Mouse (Mus musculus) stomach, embryonic 15.5 days (tissue): ENCODE results near the gene Slc30a1. TPM values are rescaled to one million over a fixed set of nuclear protein-coding genes. Genes with fewer than 3 reads are reported as not detected.

Source experiments
- ATAC-seq: fragments of 200-750 bp; cut with Nextera tagmentation; 2 replicates; pipeline ENCODE4 v1.8.0; 2017; ENCODE audit warnings: low read depth, moderate number of reproducible peaks, moderate TSS enrichment; ENCODE audit not compliant: insufficient read depth, low FRiP score
- H3K27ac ChIP-seq: fragments of 300-500 bp; sonication (generic); 2 replicates; pipeline ENCODE4 v1.5.1; 2015; ENCODE audit warnings: mild to moderate bottlenecking, inconsistent platforms
- H3K27me3 ChIP-seq: fragments of 300-500 bp; sonication (generic); replicated peaks from 2 replicates; pipeline ENCODE4 v1.6.1; 2015; ENCODE audit warnings: inconsistent platforms
- H3K36me3 ChIP-seq: fragments of 300-500 bp; sonication (generic); 2 replicates; pipeline ENCODE4 v1.6.1; 2015; ENCODE audit warnings: inconsistent platforms
- H3K4me1 ChIP-seq: fragments of 300-500 bp; sonication (generic); 2 replicates; pipeline ENCODE4 v1.6.1; 2015; ENCODE audit warnings: inconsistent platforms
- H3K4me2 ChIP-seq: fragments of 300-500 bp; sonication (generic); 2 replicates; pipeline ENCODE4 v1.6.1; 2015; ENCODE audit warnings: mild to moderate bottlenecking, inconsistent platforms
- H3K4me3 ChIP-seq: fragments of 300-500 bp; sonication (generic); replicated peaks from 2 replicates; pipeline ENCODE4 v1.5.1; 2015; ENCODE audit warnings: inconsistent platforms
- H3K9ac ChIP-seq: fragments of 300-500 bp; sonication (generic); 2 replicates; pipeline ENCODE4 v1.6.1; 2015; ENCODE audit warnings: inconsistent platforms
- H3K9me3 ChIP-seq: fragments of 300-500 bp; sonication (generic); 2 replicates; pipeline ENCODE4 v1.6.1; 2016; ENCODE audit warnings: inconsistent platforms
- WGBS: fragments of 180-500 bp; shearing (Covaris S2); methylation state at CpG from one replicate; pipeline ENCODE4 v1.1.7; 2015; 5-methylcytosine and 5-hydroxymethylcytosine counted together
- polyA plus RNA-seq: library from polyadenylated mRNA; unstranded; fragments of >200 nt; fragmentation: Nextera tagmentation; extraction: Ambion mirVana; gene quantifications from 2 replicates; pipeline ENCODE4 v1.2.1, GENCODE M21; 2015

The Slc30a1 gene
- polyA plus RNA-seq, 1 experiment from 2014 or later: 4.5 TPM

- H3K27me3 ChIP-seq: no peaks in the 10 kb centered on the region
- H3K4me1 ChIP-seq: peaks cover 36% of the 10 kb centered on the region
- peak overlapping the region; percentile 93 for H3K27ac ChIP-seq
- peaks cover 8% of the 10 kb centered on the region for H3K36me3 ChIP-seq
- WGBS: under 1% methylated on average over 27 of the region's 43 CpGs
- H3K9ac ChIP-seq: peak overlapping the region; percentile 90
- no peaks in the 10 kb centered on the region for H3K9me3 ChIP-seq
- ATAC-seq: peak; percentile 51
- peak overlapping the region; percentile 96 for H3K4me3 ChIP-seq
- peak overlapping the region; percentile 91 for H3K4me2 ChIP-seq
These were observed 854 bp downstream of the Slc30a1 start for GRCm38 (mm10) chr1:191907431-191907810.

- no peak for ATAC-seq
- H3K36me3 ChIP-seq: peaks cover 8% of the 10 kb centered on the region
- no peaks in the 10 kb centered on the region for H3K27me3 ChIP-seq
- peak overlapping the region; percentile 91 for H3K4me2 ChIP-seq
- WGBS: 87% methylated on average over 15 of the region's 15 CpGs
- no peak overlapping the region for H3K9ac ChIP-seq
- no peaks in the 10 kb centered on the region for H3K9me3 ChIP-seq
- H3K4me1 ChIP-seq: peaks cover 36% of the 10 kb centered on the region
- no peak overlapping the region; the same call in 1 of the 2 replicates for H3K4me3 ChIP-seq
- H3K27ac ChIP-seq: no peak overlapping the region
These were observed 2.3 kb downstream of the Slc30a1 start for GRCm38 (mm10) chr1:191908906-191909305.

- H3K4me1 ChIP-seq: peaks cover 36% of the 10 kb centered on the region
- H3K9ac ChIP-seq: no peak overlapping the region
- H3K9me3 ChIP-seq: no peaks in the 10 kb centered on the region
- H3K4me2 ChIP-seq: peak overlapping the region; percentile 91
- H3K4me3 ChIP-seq: no peak overlapping the region
- 93% methylated on average over 14 of the region's 14 CpGs for WGBS
- H3K27me3 ChIP-seq: no peaks in the 10 kb centered on the region
- ATAC-seq: no peak
- H3K27ac ChIP-seq: no peak overlapping the region
- H3K36me3 ChIP-seq: peaks cover 8% of the 10 kb centered on the region
These were observed 2.7 kb downstream of the Slc30a1 start for GRCm38 (mm10) chr1:191909316-191909715.

- H3K9me3 ChIP-seq: no peaks in the 10 kb centered on the region
- 0 out of 2 replicates have a peak overlapping the region, but pooled peaks have one; percentile 2 for H3K4me3 ChIP-seq
These were observed 4.1 kb downstream of the Slc30a1 start for GRCm38 (mm10) chr1:191910646-191911045.

GRCm38 (mm10) chr1:191911067-191911668 lies 4.6 kb downstream of the Slc30a1 start:
- no peaks in the 10 kb centered on the region for H3K27me3 ChIP-seq
- no peak overlapping the region for H3K4me2 ChIP-seq
- no peak overlapping the region for H3K27ac ChIP-seq
- peaks cover 29% of the 10 kb centered on the region for H3K4me1 ChIP-seq
- 54% methylated on average over 3 of the region's 3 CpGs for WGBS
- no peaks in the 10 kb centered on the region for H3K9me3 ChIP-seq
- peaks cover 8% of the 10 kb centered on the region for H3K36me3 ChIP-seq
- no peak overlapping the region for H3K4me3 ChIP-seq
- no peak for ATAC-seq
- H3K9ac ChIP-seq: no peak overlapping the region

More at GRCm38 (mm10) chr1:191910646-191911045, 4.1 kb downstream of the Slc30a1 start:
- H3K27me3 ChIP-seq: no peaks in the 10 kb centered on the region
- H3K4me1 ChIP-seq: peaks cover 33% of the 10 kb centered on the region
- no peak overlapping the region for H3K27ac ChIP-seq
- no peak for ATAC-seq
- peaks cover 8% of the 10 kb centered on the region for H3K36me3 ChIP-seq
- WGBS: 54% methylated on average over 3 of the region's 3 CpGs
- H3K9ac ChIP-seq: no peak overlapping the region
- peak overlapping the region; percentile 25 for H3K4me2 ChIP-seq

- WGBS: 80% methylated on average over 6 of the region's 6 CpGs
- no peak overlapping the region for H3K9ac ChIP-seq
- H3K4me1 ChIP-seq: 0 out of 2 replicates have a peak, but pooled peaks cover 8% of the 10 kb centered on the region
- no peaks in the 10 kb centered on the region for H3K27me3 ChIP-seq
- ATAC-seq: no peak
- no peaks in the 10 kb centered on the region for H3K36me3 ChIP-seq
- no peak overlapping the region for H3K27ac ChIP-seq
- H3K4me3 ChIP-seq: no peak overlapping the region
- H3K9me3 ChIP-seq: no peaks in the 10 kb centered on the region
- H3K4me2 ChIP-seq: no peak overlapping the region
These were observed 8.1 kb downstream of the Slc30a1 start for GRCm38 (mm10) chr1:191914647-191915046.

GRCm38 (mm10) chr1:191915586-191915985 lies 9.0 kb downstream of the Slc30a1 start:
- ATAC-seq: no peak
- 80% methylated on average over 1 of the region's 1 CpGs for WGBS
- H3K4me1 ChIP-seq: 0 out of 2 replicates have a peak, but pooled peaks cover 7% of the 10 kb centered on the region
- H3K27me3 ChIP-seq: no peaks in the 10 kb centered on the region
- no peak overlapping the region for H3K4me3 ChIP-seq
- no peak overlapping the region for H3K27ac ChIP-seq
- no peaks in the 10 kb centered on the region for H3K36me3 ChIP-seq
- no peaks in the 10 kb centered on the region for H3K9me3 ChIP-seq
- no peak overlapping the region for H3K4me2 ChIP-seq
- H3K9ac ChIP-seq: no peak overlapping the region

- no peaks in the 10 kb centered on the region for H3K27me3 ChIP-seq
- H3K4me3 ChIP-seq: no peak overlapping the region
- H3K4me1 ChIP-seq: 0 out of 2 replicates have a peak, but pooled peaks cover 2% of the 10 kb centered on the region
- 64% methylated on average over 5 of the region's 5 CpGs for WGBS
- no peaks in the 10 kb centered on the region for H3K36me3 ChIP-seq
- H3K9me3 ChIP-seq: no peaks in the 10 kb centered on the region
- H3K4me2 ChIP-seq: no peak overlapping the region
- H3K27ac ChIP-seq: no peak overlapping the region
- H3K9ac ChIP-seq: no peak overlapping the region
- no peak for ATAC-seq
These were observed 10.3 kb downstream of the Slc30a1 start for GRCm38 (mm10) chr1:191916876-191917275.

GRCm38 (mm10) chr1:191919336-191919735 lies 12.8 kb downstream of the Slc30a1 start:
- H3K9me3 ChIP-seq: no peaks in the 10 kb centered on the region
- H3K36me3 ChIP-seq: no peaks in the 10 kb centered on the region
- no peaks in the 10 kb centered on the region for H3K4me1 ChIP-seq
- no peak overlapping the region for H3K4me2 ChIP-seq
- H3K27ac ChIP-seq: no peak overlapping the region
- no peak for ATAC-seq
- WGBS: 78% methylated on average over 2 of the region's 2 CpGs
- H3K4me3 ChIP-seq: no peak overlapping the region
- no peaks in the 10 kb centered on the region for H3K27me3 ChIP-seq
- H3K9ac ChIP-seq: no peak overlapping the region

- Histone ChIP-seq H3K27ac (no peak overlapping the region), H3K36me3 (no peaks in the 10 kb centered on the region), H3K9me3 (no peaks in the 10 kb centered on the region), H3K4me3 (no peak overlapping the region), H3K4me2 (no peak overlapping the region), H3K9ac (no peak overlapping the region), H3K4me1 (no peaks in the 10 kb centered on the region), H3K27me3 (no peaks in the 10 kb centered on the region)
- 87% methylated on average over 3 of the region's 3 CpGs for WGBS
- ATAC-seq: no peak
These were observed 15.1 kb downstream of the Slc30a1 start for GRCm38 (mm10) chr1:191921701-191922100.

- H3K4me3 ChIP-seq: no peak overlapping the region
- no peak for ATAC-seq
- H3K4me2 ChIP-seq: no peak overlapping the region
- no peaks in the 10 kb centered on the region for H3K4me1 ChIP-seq
- WGBS: 55% methylated on average over 4 of the region's 4 CpGs
- no peak overlapping the region for H3K9ac ChIP-seq
- H3K9me3 ChIP-seq: no peaks in the 10 kb centered on the region
- H3K36me3 ChIP-seq: no peaks in the 10 kb centered on the region
- no peaks in the 10 kb centered on the region for H3K27me3 ChIP-seq
- no peak overlapping the region for H3K27ac ChIP-seq
These were observed 18.9 kb downstream of the Slc30a1 start for GRCm38 (mm10) chr1:191925496-191925895.

- no peak overlapping the region for H3K4me2 ChIP-seq
- WGBS: 58% methylated on average over 3 of the region's 3 CpGs
- no peak overlapping the region for H3K4me3 ChIP-seq
- no peaks in the 10 kb centered on the region for H3K9me3 ChIP-seq
- H3K27me3 ChIP-seq: no peaks in the 10 kb centered on the region
- no peaks in the 10 kb centered on the region for H3K4me1 ChIP-seq
- no peak overlapping the region for H3K27ac ChIP-seq
- no peak for ATAC-seq
- no peak overlapping the region for H3K9ac ChIP-seq
- H3K36me3 ChIP-seq: no peaks in the 10 kb centered on the region
These were observed 20.1 kb downstream of the Slc30a1 start for GRCm38 (mm10) chr1:191926681-191927080.
